Mouse (Mus musculus): Measurements from ENCODE around the gene Hspa5. TPM values are rescaled to one million over a fixed set of nuclear protein-coding genes. Genes with fewer than 3 reads are reported as not detected.
A peak's percentile ranks its signal among the peaks of the same experiment; 100 is the strongest.
"Not testable (repeated sequence)": the region's sequence is repeated elsewhere in the genome, so short reads cannot be mapped to it uniquely, and the experiment has no call there.

Gene Hspa5
- total RNA-seq, 2 experiments from 2014 or later, result 260 to 290 TPM

DNA sequence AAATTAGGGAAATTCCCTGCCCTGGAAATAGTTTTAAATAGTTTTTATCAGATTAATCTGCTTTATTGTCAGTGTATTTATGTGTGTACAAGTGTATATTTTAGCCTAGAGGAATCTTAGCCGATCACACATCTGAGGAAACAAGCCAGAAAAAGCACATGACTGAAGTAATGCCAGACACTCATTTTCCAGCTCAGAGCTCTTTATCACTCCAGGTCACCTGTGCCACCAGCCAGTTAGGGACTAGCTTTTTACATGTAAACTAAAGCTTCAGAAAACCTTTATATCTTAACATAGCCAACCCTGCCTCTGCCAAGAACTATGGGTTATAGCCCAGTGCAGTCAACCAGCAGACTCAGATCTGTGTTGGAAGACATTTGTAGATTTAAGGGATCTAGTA lies 33.0 kb downstream of the Hspa5 start:
- intact Hi-C loops (cut with DNase I), result no loop called here
- DNase-seq, result no peak

DNA sequence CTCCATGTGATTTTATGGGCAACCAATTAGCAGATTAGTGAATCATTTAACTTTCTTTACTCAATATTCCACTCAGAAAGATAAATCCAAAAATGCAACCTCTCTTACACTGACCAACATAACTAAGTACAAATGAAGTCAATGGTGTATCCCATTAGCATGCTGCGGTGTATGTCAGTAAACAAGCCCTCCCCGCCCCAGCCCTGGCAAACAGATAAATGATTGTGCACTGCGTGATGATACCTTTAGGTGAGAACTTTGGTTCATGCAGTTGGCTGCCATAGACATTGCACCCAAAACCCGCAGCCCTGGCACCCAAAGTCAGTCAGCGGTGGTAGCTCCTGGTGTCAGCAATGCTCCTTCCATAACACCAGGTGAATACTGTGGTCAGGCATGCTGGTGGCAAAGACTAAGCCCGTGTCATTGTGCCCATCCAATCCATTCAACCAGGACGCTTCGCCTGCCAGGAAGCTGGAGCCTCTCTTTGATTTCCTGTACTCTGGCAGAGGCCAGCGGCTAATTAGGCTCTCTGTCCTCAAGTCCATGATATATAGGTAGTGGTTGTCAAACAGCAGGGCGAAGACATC lies 33.7 kb downstream of the Hspa5 start:
- no peak for DNase-seq
- intact Hi-C loops (cut with DNase I), result no loop called here

DNA sequence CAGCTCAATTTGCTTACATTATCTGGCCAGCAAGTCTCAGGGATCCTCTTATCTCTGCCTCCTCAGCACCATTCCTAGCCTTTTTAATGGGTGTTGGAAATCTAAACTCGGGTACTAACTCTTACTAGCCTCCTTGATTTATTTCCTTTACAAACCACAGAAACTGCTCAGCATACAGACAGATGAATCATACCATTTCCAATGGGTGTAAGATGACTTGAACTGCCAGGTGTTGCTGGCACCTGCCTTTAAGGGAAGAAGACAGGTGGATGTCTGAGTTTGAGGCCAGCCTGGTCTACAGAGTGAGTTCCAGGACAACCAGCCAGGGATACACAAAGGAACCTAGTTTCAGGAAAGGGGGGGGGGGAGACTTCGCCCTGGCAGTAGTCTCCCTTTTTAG lies 36.3 kb downstream of the Hspa5 start:
- intact Hi-C loops (cut with DNase I), result no loop called here

DNA sequence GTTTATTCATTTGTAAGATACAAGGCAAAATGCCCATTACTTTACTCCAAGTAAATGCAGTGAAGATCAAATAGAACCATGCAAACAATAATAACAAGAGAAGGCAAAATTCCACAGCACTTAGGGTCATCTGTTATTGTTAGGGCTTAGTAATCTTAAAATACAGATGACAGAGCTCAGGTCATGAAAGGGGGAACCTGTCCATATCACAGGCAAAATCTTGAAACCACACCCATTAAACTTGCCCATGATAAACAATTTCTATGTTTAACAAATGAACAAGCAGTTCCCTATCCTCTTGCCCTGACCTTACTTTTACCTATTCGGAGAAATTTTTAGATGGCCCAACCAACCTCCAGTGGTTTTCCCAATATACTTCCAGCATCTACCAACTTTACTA lies 37.8 kb downstream of the Hspa5 start:
- intact Hi-C loops (cut with DNase I), result no loop called here
- no peak for DNase-seq

More for the DNA sequence above, 36.3 kb downstream of the Hspa5 start:
- no peak for DNase-seq

DNA sequence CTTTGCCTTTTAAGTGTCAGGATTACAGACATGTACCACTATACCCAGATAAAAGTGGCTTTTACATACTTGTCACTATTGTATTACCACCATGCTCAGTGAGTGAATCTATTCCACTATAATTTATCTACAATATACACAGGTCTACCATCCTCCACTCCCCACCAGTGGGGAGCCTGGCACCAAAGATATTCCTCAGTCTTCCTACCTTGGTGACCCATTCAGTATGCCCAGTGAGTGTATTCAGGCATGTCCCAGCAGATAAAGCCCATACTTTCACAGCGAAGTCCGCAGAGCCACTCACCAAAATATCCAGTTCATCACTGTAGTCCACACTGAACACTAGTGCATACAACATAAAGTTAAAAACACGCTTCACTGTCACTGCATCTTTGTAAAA lies 39.0 kb downstream of the Hspa5 start:
- intact Hi-C loops (cut with DNase I), result no loop called here
- no peak for DNase-seq

DNA sequence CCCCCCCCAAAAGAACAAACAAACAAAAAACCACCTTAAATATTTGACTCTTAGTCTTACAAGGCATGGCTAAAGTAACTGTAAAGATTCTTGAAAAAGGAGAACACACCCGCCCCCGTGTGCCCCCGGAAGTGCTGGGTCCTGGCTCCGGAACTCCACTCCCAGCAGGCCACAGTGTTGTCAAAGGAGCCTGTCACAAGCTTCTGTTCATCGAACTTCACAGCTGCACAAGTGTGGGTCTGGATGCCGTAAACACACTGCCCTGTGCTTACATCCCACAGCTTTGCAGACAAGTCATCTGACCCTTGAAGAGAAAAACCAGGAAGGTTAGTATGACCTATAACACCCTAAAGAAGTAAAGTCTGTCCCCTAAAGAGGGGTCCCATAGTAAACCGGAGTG lies 40.9 kb downstream of the Hspa5 start:
- no peak for DNase-seq
- intact Hi-C loops (cut with DNase I), result no loop called here

DNA sequence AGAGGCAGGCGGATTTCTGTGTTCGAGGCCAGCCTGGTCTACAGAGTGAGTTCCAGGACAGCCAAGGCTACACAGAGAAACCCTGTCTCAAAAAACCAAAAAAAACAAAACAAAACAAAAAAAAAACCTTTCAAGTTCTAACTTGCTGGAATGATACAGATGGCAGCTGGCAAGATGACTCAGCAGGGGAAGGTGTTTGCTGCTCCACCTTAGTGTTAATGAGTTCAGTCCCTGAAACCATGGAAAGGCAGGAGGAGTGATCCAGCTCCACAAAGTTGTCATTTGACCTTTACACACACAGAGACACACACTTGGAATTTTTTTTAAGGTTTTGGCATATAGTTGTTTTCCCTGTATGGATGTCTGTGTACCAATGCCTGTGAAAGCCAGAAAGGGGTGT lies 44.1 kb downstream of the Hspa5 start:
- DNase-seq; intact Hi-C loops (cut with DNase I): not testable (repeated sequence)

DNA sequence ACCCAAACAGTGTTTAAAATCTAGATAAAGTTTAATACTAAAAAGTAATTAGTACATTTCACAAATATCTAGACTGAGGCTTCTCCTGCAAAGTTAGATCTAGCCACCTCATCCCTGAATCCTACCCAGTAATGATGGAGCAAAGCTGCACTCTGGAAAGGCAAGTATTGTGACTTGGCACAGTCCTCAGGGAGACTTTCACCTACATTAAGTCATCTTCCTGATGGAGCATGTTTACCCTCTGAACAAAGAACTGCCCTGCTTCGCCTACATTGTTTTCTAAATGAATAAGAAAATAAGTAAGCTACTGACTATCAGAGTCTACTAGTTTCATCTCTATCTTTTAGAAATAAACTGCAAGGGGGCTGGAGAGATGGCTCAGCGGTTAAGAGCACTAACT lies 46.7 kb downstream of the Hspa5 start:
- intact Hi-C loops (cut with DNase I), result no loop called here
- no peak for DNase-seq

DNA sequence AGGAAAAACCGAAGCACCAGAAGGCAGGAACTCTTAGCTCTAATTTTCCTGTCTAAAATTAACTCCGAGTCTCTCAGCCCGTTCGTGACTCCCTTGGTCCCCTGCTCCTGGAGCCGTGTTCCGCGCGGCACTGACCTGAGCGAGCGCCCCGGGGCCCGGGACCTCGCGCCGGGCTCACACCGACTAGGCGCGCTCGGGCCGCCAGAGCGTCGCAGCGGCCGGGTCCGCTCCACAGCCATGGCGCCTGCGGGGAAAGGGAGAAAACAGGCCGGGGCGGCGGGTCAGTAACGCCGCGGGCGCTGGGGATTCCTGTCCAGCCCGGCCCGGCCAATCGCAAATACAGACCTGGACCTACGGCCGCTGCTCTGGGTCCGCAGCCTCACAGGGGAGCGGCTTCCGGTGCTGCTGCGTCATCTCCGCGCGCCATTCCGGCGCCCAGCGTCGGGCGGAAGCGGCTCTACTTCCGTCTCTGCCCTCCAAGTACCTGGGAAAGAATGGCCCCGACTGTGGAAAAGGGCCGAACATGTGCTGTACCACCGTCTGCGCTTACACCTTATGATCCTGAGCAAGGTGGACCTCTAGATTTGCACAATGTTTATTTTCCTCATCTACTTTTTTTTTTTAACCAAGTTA lies 54.2 kb downstream of the Hspa5 start, which contains the start of gene Fbxw2:
Gene Fbxw2, minus strand, starts transcription at position 485 of the 633 bp plus-strand sequence.
- intact Hi-C loops (cut with DNase I), result no loop called here
- peak; percentile 93 for DNase-seq

DNA sequence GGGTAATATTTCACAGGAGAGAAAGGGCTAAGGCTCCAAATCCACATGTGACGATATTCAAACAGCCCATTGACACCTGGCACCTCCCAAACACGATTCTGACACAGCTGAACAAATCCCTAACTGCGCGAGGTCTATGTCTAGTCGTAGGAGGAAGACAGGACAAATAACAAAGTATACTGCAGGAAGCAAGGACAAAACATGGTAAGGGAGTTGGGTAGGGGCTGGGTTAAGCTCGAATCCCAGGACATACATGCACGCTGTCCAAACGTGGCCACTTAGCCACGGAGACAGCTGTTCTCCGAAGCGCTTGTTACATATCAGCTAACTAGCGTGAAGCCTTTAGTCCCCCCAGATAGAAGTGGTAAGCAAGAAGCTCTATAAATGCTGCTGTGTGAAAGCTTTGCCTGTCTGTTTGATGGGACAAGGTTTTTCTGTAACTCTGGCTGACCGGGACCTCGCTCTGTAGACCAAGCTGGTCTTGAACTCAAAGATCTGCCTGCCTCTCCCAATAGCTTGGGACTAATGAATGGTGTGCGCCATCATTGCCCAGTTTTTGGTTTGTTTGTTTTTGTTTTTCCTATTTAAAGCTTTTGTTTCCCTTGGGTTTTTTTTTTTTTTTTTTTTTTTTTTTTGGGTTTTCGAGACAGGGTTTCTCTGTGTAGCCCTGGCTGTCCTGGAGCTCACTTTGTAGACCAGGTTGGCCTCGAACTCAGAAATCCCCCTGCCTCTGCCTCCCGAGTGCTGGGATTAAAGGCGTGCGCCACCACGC lies 54.9 kb downstream of the Hspa5 start:
- intact Hi-C loops (cut with DNase I), result no loop called here
- no peak for DNase-seq

Other genes starting within 250 kb of the Hspa5 start
- gene Gapvd1, start 16.7 kb upstream of the Hspa5 start, total RNA-seq (2021), result 100 to 1,000 TPM; 119 to 123 TPM
- 10 to 100 TPM; 22.9 to 25.2 TPM for gene Rabepk, start 27.9 kb downstream of the Hspa5 start, total RNA-seq (2021)
- 100 to 1,000 TPM; 103 to 104 TPM for gene Fbxw2, start 54.3 kb downstream of the Hspa5 start, total RNA-seq (2021)
- gene Gm34653, start 61.0 kb downstream of the Hspa5 start, total RNA-seq (2021), result not detected
- gene Cutal, start 102.4 kb downstream of the Hspa5 start, total RNA-seq (2021), result under 1 TPM; 0.20 to 0.52 TPM
- 10 to 100 TPM; 38.2 to 45.8 TPM for gene Psmd5, start 103.0 kb downstream of the Hspa5 start, total RNA-seq (2021)
- gene Phf19, start 142.1 kb downstream of the Hspa5 start, total RNA-seq (2021), result 1 to 10 TPM; 2.3 to 4.5 TPM
- gene Traf1, start 189.8 kb downstream of the Hspa5 start, total RNA-seq (2021), result 1 to 10 TPM; 1.1 to 2.6 TPM